Mouse (Mus musculus): ENCODE measurements around the gene Rtp4. TPM values are rescaled to one million over a fixed set of nuclear protein-coding genes. Genes with fewer than 3 reads are reported as not detected.
A peak's percentile ranks its signal among the peaks of the same experiment; 100 is the strongest.

Gene Rtp4
- 3.8 and 5.2 TPM in 2 replicates for polyA plus RNA-seq (2015; fragmentation: Nextera tagmentation; extraction: Ambion mirVana)

- Histone ChIP-seq H3K4me1 (peaks cover 50% of the 10 kb centered on the region), H3K4me2 (peak within 1 kb of the TSS; percentile 67), H3K27me3 (replicated peaks) (no peaks in the 10 kb centered on the region), H3K4me3 (peak within 1 kb of the TSS; percentile 48), H3K27ac (peak within 1 kb of the TSS; percentile 87), H3K9ac (peak within 1 kb of the TSS; percentile 52), H3K36me3 (replicated peaks) (no peaks in the 10 kb centered on the region), H3K9me3 (no peaks in the 10 kb centered on the region)
- under 1% methylated on average over 12 of the region's 12 CpGs for WGBS
- ATAC-seq (replicated peaks) = peak; percentile 82
These were observed at the start of gene Rtp4, which contains the start of gene Masp1 for GRCm38 (mm10) chr16:23520235-23520871. Rtp4 (plus strand) TSS chr16:23520291. Masp1 (minus strand) TSS chr16:23520815.

GRCm38 (mm10) chr16:23471551-23471950 lies 48.5 kb upstream of the Rtp4 start:
- no peak overlapping the region for H3K4me2 ChIP-seq
- no peaks in the 10 kb centered on the region for H3K36me3 ChIP-seq (replicated peaks)
- H3K4me3 ChIP-seq = no peak overlapping the region
- H3K9me3 ChIP-seq = no peaks in the 10 kb centered on the region
- 96% methylated on average over 6 of the region's 6 CpGs for WGBS
- H3K9ac ChIP-seq = no peak overlapping the region
- no peaks in the 10 kb centered on the region for H3K4me1 ChIP-seq
- ATAC-seq (replicated peaks) = no peak
- H3K27me3 ChIP-seq (replicated peaks) = no peaks in the 10 kb centered on the region
- H3K27ac ChIP-seq = no peak overlapping the region

- 73% methylated on average over 3 of the region's 3 CpGs for WGBS
- H3K4me1 ChIP-seq = no peaks in the 10 kb centered on the region
- no peaks in the 10 kb centered on the region for H3K9me3 ChIP-seq
- H3K9ac ChIP-seq = no peak overlapping the region
- H3K4me2 ChIP-seq = no peak overlapping the region
- no peaks in the 10 kb centered on the region for H3K36me3 ChIP-seq (replicated peaks)
- H3K27me3 ChIP-seq (replicated peaks) = no peaks in the 10 kb centered on the region
- no peak for ATAC-seq (replicated peaks)
- H3K27ac ChIP-seq = no peak overlapping the region
- H3K4me3 ChIP-seq = no peak overlapping the region
These were observed 48.0 kb upstream of the Rtp4 start for GRCm38 (mm10) chr16:23472046-23472445.

- no peak overlapping the region for H3K4me2 ChIP-seq
- ATAC-seq (replicated peaks) = no peak
- no peak overlapping the region for H3K4me3 ChIP-seq
- WGBS = 92% methylated on average over 4 of the region's 4 CpGs
- H3K27me3 ChIP-seq (replicated peaks) = no peaks in the 10 kb centered on the region
- no peak overlapping the region for H3K9ac ChIP-seq
- H3K4me1 ChIP-seq = no peaks in the 10 kb centered on the region
- H3K36me3 ChIP-seq (replicated peaks) = no peaks in the 10 kb centered on the region
- H3K9me3 ChIP-seq = no peaks in the 10 kb centered on the region
- no peak overlapping the region for H3K27ac ChIP-seq
These were observed 44.4 kb upstream of the Rtp4 start for GRCm38 (mm10) chr16:23475651-23476050.

- H3K27me3 ChIP-seq (replicated peaks) = no peaks in the 10 kb centered on the region
These were observed 43.5 kb upstream of the Rtp4 start for GRCm38 (mm10) chr16:23476598-23476997.

GRCm38 (mm10) chr16:23479872-23480603 lies 40.1 kb upstream of the Rtp4 start:
- Histone ChIP-seq H3K9ac (no peak overlapping the region), H3K4me1 (no peaks in the 10 kb centered on the region), H3K27me3 (replicated peaks) (no peaks in the 10 kb centered on the region), H3K4me2 (no peak overlapping the region), H3K9me3 (no peaks in the 10 kb centered on the region), H3K36me3 (replicated peaks) (no peaks in the 10 kb centered on the region), H3K27ac (no peak overlapping the region), H3K4me3 (no peak overlapping the region)
- no peak for ATAC-seq (replicated peaks)
- WGBS = 67% methylated on average over 7 of the region's 7 CpGs

More at GRCm38 (mm10) chr16:23476598-23476997, 43.5 kb upstream of the Rtp4 start:
- Histone ChIP-seq H3K9me3 (no peaks in the 10 kb centered on the region), H3K4me3 (no peak overlapping the region), H3K9ac (no peak overlapping the region), H3K4me1 (no peaks in the 10 kb centered on the region), H3K27ac (no peak overlapping the region), H3K36me3 (replicated peaks) (no peaks in the 10 kb centered on the region), H3K4me2 (no peak overlapping the region)
- ATAC-seq (replicated peaks) = no peak

- Histone ChIP-seq H3K4me1 (no peaks in the 10 kb centered on the region), H3K9ac (no peak overlapping the region), H3K4me3 (no peak overlapping the region), H3K27me3 (replicated peaks) (no peaks in the 10 kb centered on the region), H3K36me3 (replicated peaks) (no peaks in the 10 kb centered on the region), H3K4me2 (no peak overlapping the region), H3K9me3 (no peaks in the 10 kb centered on the region), H3K27ac (no peak overlapping the region)
- ATAC-seq (replicated peaks) = no peak
- WGBS = 34% methylated on average over 3 of the region's 3 CpGs
These were observed 37.9 kb upstream of the Rtp4 start for GRCm38 (mm10) chr16:23482218-23482617.

GRCm38 (mm10) chr16:23482846-23483245 lies 37.2 kb upstream of the Rtp4 start:
- Histone ChIP-seq H3K4me1 (no peaks in the 10 kb centered on the region), H3K9ac (no peak overlapping the region), H3K4me3 (no peak overlapping the region), H3K4me2 (no peak overlapping the region), H3K36me3 (replicated peaks) (no peaks in the 10 kb centered on the region), H3K27me3 (replicated peaks) (no peaks in the 10 kb centered on the region), H3K27ac (no peak overlapping the region), H3K9me3 (no peaks in the 10 kb centered on the region)
- ATAC-seq (replicated peaks) = no peak
- 93% methylated on average over 12 of the region's 12 CpGs for WGBS

- Histone ChIP-seq H3K4me2 (no peak overlapping the region), H3K9me3 (no peaks in the 10 kb centered on the region), H3K27me3 (replicated peaks) (no peaks in the 10 kb centered on the region), H3K4me3 (no peak overlapping the region), H3K9ac (no peak overlapping the region), H3K36me3 (replicated peaks) (no peaks in the 10 kb centered on the region), H3K27ac (no peak overlapping the region), H3K4me1 (no peaks in the 10 kb centered on the region)
- ATAC-seq (replicated peaks) = no peak
- 87% methylated on average over 10 of the region's 10 CpGs for WGBS
These were observed 36.8 kb upstream of the Rtp4 start for GRCm38 (mm10) chr16:23483292-23483691.

- Histone ChIP-seq H3K27ac (no peak overlapping the region), H3K4me1 (0 out of 2 replicates have a peak, but pooled peaks cover 5% of the 10 kb centered on the region), H3K9ac (no peak overlapping the region), H3K4me3 (no peak overlapping the region), H3K4me2 (no peak overlapping the region), H3K36me3 (replicated peaks) (no peaks in the 10 kb centered on the region), H3K9me3 (no peaks in the 10 kb centered on the region), H3K27me3 (replicated peaks) (no peaks in the 10 kb centered on the region)
- WGBS = 84% methylated on average over 4 of the region's 4 CpGs
- ATAC-seq (replicated peaks) = no peak
These were observed 27.3 kb upstream of the Rtp4 start for GRCm38 (mm10) chr16:23492783-23493182.

GRCm38 (mm10) chr16:23496245-23496924 lies 23.7 kb upstream of the Rtp4 start:
- WGBS = 71% methylated on average over 8 of the region's 8 CpGs
- ATAC-seq (replicated peaks) = no peak
- Histone ChIP-seq H3K27ac (no peak overlapping the region), H3K4me1 (0 out of 2 replicates have a peak, but pooled peaks cover 5% of the 10 kb centered on the region), H3K9me3 (no peaks in the 10 kb centered on the region), H3K36me3 (replicated peaks) (no peaks in the 10 kb centered on the region), H3K27me3 (replicated peaks) (no peaks in the 10 kb centered on the region), H3K4me3 (no peak overlapping the region), H3K9ac (no peak overlapping the region), H3K4me2 (no peak overlapping the region)

GRCm38 (mm10) chr16:23497440-23497839 lies 22.7 kb upstream of the Rtp4 start:
- no peaks in the 10 kb centered on the region for H3K27me3 ChIP-seq (replicated peaks)
- ATAC-seq (replicated peaks) = no peak

More at GRCm38 (mm10) chr16:23497440-23497839, 22.7 kb upstream of the Rtp4 start:
- Histone ChIP-seq H3K36me3 (replicated peaks) (no peaks in the 10 kb centered on the region), H3K4me2 (no peak overlapping the region), H3K4me1 (0 out of 2 replicates have a peak, but pooled peaks cover 5% of the 10 kb centered on the region), H3K9ac (no peak overlapping the region), H3K27ac (no peak overlapping the region), H3K4me3 (no peak overlapping the region), H3K9me3 (no peaks in the 10 kb centered on the region)
- whole genome bisulfite sequencing = 25% methylated on average over 3 of the region's 3 CpGs

Measured in midbrain, embryonic 15.5 days (tissue).